Mouse (Mus musculus) liver, embryonic 11.5 days (tissue): Measurements from ENCODE around the gene Wdr89. TPM values are rescaled to one million over a fixed set of nuclear protein-coding genes. Genes with fewer than 3 reads are reported as not detected.
A peak's percentile ranks its signal among the peaks of the same experiment; 100 is the strongest.

ENCODE experiments used
- ATAC-seq: fragments of 200-750 bp; cut with Nextera tagmentation; replicated peaks from 2 replicates; pipeline ENCODE4 v1.8.0; 2017; ENCODE audit warnings: moderate number of reproducible peaks, mild to moderate bottlenecking, moderate TSS enrichment, moderate library complexity; ENCODE audit not compliant: low FRiP score
- DNase-seq: peaks from one replicate; pipeline ENCODE4 v3.0.0-alpha.2; 2017; ENCODE audit warnings: low spot score
- H3K27ac ChIP-seq: fragments of 300-500 bp; sonication (generic); 2 replicates; pipeline ENCODE4 v1.5.1; 2014; ENCODE audit warnings: mild to moderate bottlenecking, low read depth, low read length, control low read depth
- H3K27me3 ChIP-seq: fragments of 300-500 bp; sonication (generic); replicated peaks from 2 replicates; pipeline ENCODE4 v1.6.1; 2014; ENCODE audit warnings: low read length, mixed read lengths; ENCODE audit not compliant: control insufficient read depth, insufficient read depth
- H3K36me3 ChIP-seq: fragments of 300-500 bp; sonication (generic); 2 replicates; pipeline ENCODE4 v1.6.1; 2014; ENCODE audit warnings: mild to moderate bottlenecking, low read length, moderate library complexity, mixed read lengths; ENCODE audit not compliant: control insufficient read depth, insufficient read depth
- H3K4me1 ChIP-seq: fragments of 300-500 bp; sonication (generic); replicated peaks from 2 replicates; pipeline ENCODE4 v1.6.1; 2014; ENCODE audit warnings: low read length, mixed read lengths; ENCODE audit not compliant: control insufficient read depth, insufficient read depth
- H3K4me2 ChIP-seq: fragments of 300-500 bp; sonication (generic); 2 replicates; pipeline ENCODE4 v1.6.1; 2014; ENCODE audit warnings: mild to moderate bottlenecking, control low read depth, moderate library complexity
- H3K4me3 ChIP-seq: fragments of 300-500 bp; sonication (generic); 2 replicates; pipeline ENCODE4 v1.5.1; 2014; ENCODE audit warnings: low read depth, low read length, control low read depth
- H3K9ac ChIP-seq: fragments of 300-500 bp; sonication (generic); 2 replicates; pipeline ENCODE4 v1.6.1; 2014; ENCODE audit warnings: low read depth, low read length, control low read depth
- H3K9me3 ChIP-seq: fragments of 300-500 bp; sonication (generic); 2 replicates; pipeline ENCODE4 v1.6.1; 2016; ENCODE audit warnings: low read length, inconsistent platforms, mixed read lengths; ENCODE audit not compliant: control insufficient read depth
- WGBS: fragments of 180-500 bp; shearing (Covaris S2); extraction: QIAGEN DNeasy Blood & Tissue Kit; methylation state at CpG from one replicate; pipeline ENCODE4 v1.1.7; 2014; 5-methylcytosine and 5-hydroxymethylcytosine counted together
- polyA plus RNA-seq: library from polyadenylated mRNA; unstranded; fragments of >200 nt; fragmentation: Nextera tagmentation; extraction: Ambion mirVana; gene quantifications from 2 replicates; pipeline ENCODE4 v1.2.1, GENCODE M21; 2014

The Wdr89 gene
- polyA plus RNA-seq, 1 experiment from 2014 or later, result 16.5 TPM

- Histone ChIP-seq H3K4me1 (0 out of 2 replicates have a peak, but pooled peaks cover 3% of the 10 kb centered on the region), H3K27ac (no peak overlapping the region)
- no peak for ATAC-seq
Measured at GRCm38 (mm10) chr12:75662376-75662775, 7.0 kb downstream of the Wdr89 start.

GRCm38 (mm10) chr12:75658403-75658802 lies 10.9 kb downstream of the Wdr89 start:
- H3K9ac ChIP-seq, result no peak overlapping the region
- DNase-seq (no peak), ATAC-seq (0 out of 2 replicates have a peak, but pooled peaks have one; percentile 53)

More at GRCm38 (mm10) chr12:75662376-75662775, 7.0 kb downstream of the Wdr89 start:
- Histone ChIP-seq H3K9ac (no peak overlapping the region), H3K27me3 (no peaks in the 10 kb centered on the region), H3K36me3 (no peaks in the 10 kb centered on the region), H3K9me3 (no peaks in the 10 kb centered on the region), H3K4me2 (no peak overlapping the region), H3K4me3 (no peak overlapping the region)
- WGBS, result 93% methylated on average over 1 of the region's 1 CpGs
- DNase-seq, result no peak

GRCm38 (mm10) chr12:75656580-75656979 lies 12.8 kb downstream of the Wdr89 start:
- Histone ChIP-seq H3K9me3 (no peaks in the 10 kb centered on the region), H3K4me3 (no peak overlapping the region), H3K27me3 (no peaks in the 10 kb centered on the region), H3K4me1 (0 out of 2 replicates have a peak, but pooled peaks cover 3% of the 10 kb centered on the region), H3K9ac (no peak overlapping the region), H3K36me3 (no peaks in the 10 kb centered on the region), H3K4me2 (no peak overlapping the region), H3K27ac (no peak overlapping the region)
- 59% methylated on average over 3 of the region's 3 CpGs for WGBS
- ATAC-seq (peak; percentile 53; the same call in 1 of the 2 replicates), DNase-seq (no peak)

More at GRCm38 (mm10) chr12:75658403-75658802, 10.9 kb downstream of the Wdr89 start:
- Histone ChIP-seq H3K4me1 (0 out of 2 replicates have a peak, but pooled peaks cover 3% of the 10 kb centered on the region), H3K9me3 (no peaks in the 10 kb centered on the region), H3K4me3 (no peak overlapping the region), H3K27ac (no peak overlapping the region), H3K4me2 (no peak overlapping the region), H3K27me3 (no peaks in the 10 kb centered on the region), H3K36me3 (no peaks in the 10 kb centered on the region)
- 42% methylated on average over 6 of the region's 6 CpGs for WGBS

DNA sequence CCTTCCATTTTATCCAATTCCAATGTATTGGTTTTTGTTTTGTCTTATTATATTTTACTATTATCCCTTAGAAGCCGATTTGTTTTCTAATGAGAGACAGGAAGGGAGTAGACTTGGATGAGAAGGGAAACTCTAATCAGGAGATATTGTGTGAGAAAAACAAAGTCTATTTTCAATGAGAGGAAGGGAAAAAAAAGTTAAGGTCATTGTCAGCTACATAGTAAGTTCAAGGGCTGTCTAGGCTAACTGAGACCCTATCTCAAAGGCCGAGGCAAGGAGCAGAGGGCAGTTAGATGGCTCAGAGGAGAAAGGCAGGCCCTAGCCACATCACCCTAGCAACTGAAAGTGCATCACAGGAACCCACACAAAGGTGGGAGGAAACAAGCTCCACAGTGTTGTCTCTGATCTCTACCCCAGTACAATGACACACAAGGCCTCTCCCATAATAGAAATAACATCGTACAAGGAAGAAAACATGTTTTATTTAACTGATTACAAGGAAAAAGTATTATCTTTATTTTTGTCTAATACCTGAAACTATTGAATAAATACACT lies 15.0 kb downstream of the Wdr89 start:
- ATAC-seq, result no peak
- DNase-seq, result no peak
- H3K36me3 ChIP-seq, result no peaks in the 10 kb centered on the region; the same call in 1 of the 2 replicates
- no peaks in the 10 kb centered on the region for H3K27me3 ChIP-seq
- H3K9me3 ChIP-seq, result no peaks in the 10 kb centered on the region
- no peak overlapping the region for H3K9ac ChIP-seq
- H3K27ac ChIP-seq, result no peak overlapping the region
- H3K4me3 ChIP-seq, result no peak overlapping the region
- no peak overlapping the region for H3K4me2 ChIP-seq
- 82% methylated on average over 3 of the region's 3 CpGs for WGBS
- H3K4me1 ChIP-seq, result 0 out of 2 replicates have a peak, but pooled peaks cover 3% of the 10 kb centered on the region

- Histone ChIP-seq H3K4me3 (no peak overlapping the region), H3K9me3 (no peaks in the 10 kb centered on the region), H3K4me2 (no peak overlapping the region), H3K36me3 (no peaks in the 10 kb centered on the region; the same call in 1 of the 2 replicates), H3K9ac (no peak overlapping the region), H3K4me1 (no peaks in the 10 kb centered on the region), H3K27ac (no peak overlapping the region), H3K27me3 (no peaks in the 10 kb centered on the region)
- ATAC-seq, result no peak
- 85% methylated on average over 2 of the region's 2 CpGs for WGBS
- no peak for DNase-seq
Measured at GRCm38 (mm10) chr12:75649706-75650093, 19.6 kb downstream of the Wdr89 start.

DNA sequence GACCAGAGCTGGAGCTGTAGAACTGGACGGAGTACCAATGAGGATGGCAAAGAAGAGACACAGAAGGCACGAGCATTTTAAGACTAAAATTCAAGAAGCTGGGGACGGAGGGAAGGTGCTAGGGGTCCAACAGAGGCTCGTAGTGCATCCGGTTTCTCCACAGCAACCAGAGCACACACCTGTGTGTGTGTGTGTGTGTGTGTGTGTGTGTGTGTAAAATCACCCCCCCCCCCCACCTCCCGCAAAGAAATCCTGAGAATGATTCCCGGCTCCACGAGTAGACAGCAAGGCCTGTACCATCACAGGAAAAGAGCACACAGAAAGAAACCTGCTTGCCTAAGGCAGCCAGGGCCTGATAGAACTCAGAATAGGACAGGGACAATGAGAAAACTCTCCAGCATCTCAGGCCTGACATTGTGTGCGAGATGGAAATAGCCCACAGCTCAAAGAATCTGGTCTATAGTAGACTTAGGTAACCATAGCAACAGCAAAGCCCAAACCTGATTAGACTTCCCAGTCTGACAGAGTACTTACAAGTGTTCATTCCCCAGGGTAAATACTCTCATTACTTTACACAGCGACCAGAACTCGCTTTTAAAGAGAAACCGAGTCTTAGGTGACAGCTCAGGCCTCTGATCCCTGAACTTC lies 20.2 kb downstream of the Wdr89 start:
- 87% methylated on average over 12 of the region's 12 CpGs for WGBS
- no peak overlapping the region for H3K27ac ChIP-seq
- H3K4me2 ChIP-seq, result no peak overlapping the region
- H3K4me3 ChIP-seq, result no peak overlapping the region
- no peak for DNase-seq
- no peaks in the 10 kb centered on the region for H3K4me1 ChIP-seq
- no peak for ATAC-seq
- no peaks in the 10 kb centered on the region for H3K9me3 ChIP-seq
- H3K27me3 ChIP-seq, result no peaks in the 10 kb centered on the region
- H3K36me3 ChIP-seq, result no peaks in the 10 kb centered on the region; the same call in 1 of the 2 replicates
- no peak overlapping the region for H3K9ac ChIP-seq

GRCm38 (mm10) chr12:75648281-75648680 lies 21.1 kb downstream of the Wdr89 start:
- WGBS, result 65% methylated on average over 12 of the region's 12 CpGs

GRCm38 (mm10) chr12:75647663-75648062 lies 21.7 kb downstream of the Wdr89 start:
- no peak for ATAC-seq
- no peak for DNase-seq
- Histone ChIP-seq H3K27ac (no peak overlapping the region), H3K9ac (no peak overlapping the region), H3K9me3 (no peaks in the 10 kb centered on the region), H3K27me3 (no peaks in the 10 kb centered on the region), H3K4me2 (no peak overlapping the region), H3K4me1 (no peaks in the 10 kb centered on the region), H3K4me3 (no peak overlapping the region), H3K36me3 (no peaks in the 10 kb centered on the region; the same call in 1 of the 2 replicates)
- 84% methylated on average over 2 of the region's 2 CpGs for WGBS

More at GRCm38 (mm10) chr12:75648281-75648680, 21.1 kb downstream of the Wdr89 start:
- ATAC-seq (no peak), DNase-seq (no peak)
- Histone ChIP-seq H3K27me3 (no peaks in the 10 kb centered on the region), H3K36me3 (no peaks in the 10 kb centered on the region; the same call in 1 of the 2 replicates), H3K9me3 (no peaks in the 10 kb centered on the region), H3K4me1 (no peaks in the 10 kb centered on the region), H3K27ac (no peak overlapping the region), H3K4me3 (no peak overlapping the region), H3K4me2 (no peak overlapping the region), H3K9ac (no peak overlapping the region)
